Mouse (Mus musculus) stomach, embryonic 14.5 days (tissue): ENCODE data around the gene Calhm1. TPM values are rescaled to one million over a fixed set of nuclear protein-coding genes. Genes with fewer than 3 reads are reported as not detected.

Experiments used
- ATAC-seq: fragments of 200-750 bp; cut with Nextera tagmentation; 2 replicates; pipeline ENCODE4 v1.8.0; 2017; ENCODE audit warnings: low read depth, moderate TSS enrichment; ENCODE audit not compliant: insufficient number of reproducible peaks, insufficient read depth, low FRiP score
- H3K27ac ChIP-seq: fragments of 300-500 bp; sonication (generic); 2 replicates; pipeline ENCODE4 v1.5.1; 2014; ENCODE audit warnings: mild to moderate bottlenecking, low read length, moderate library complexity, mixed read lengths
- H3K27me3 ChIP-seq: fragments of 300-500 bp; sonication (generic); 2 replicates; pipeline ENCODE4 v1.6.1; 2014; ENCODE audit warnings: low read length, control low read depth, mixed read lengths; ENCODE audit not compliant: control insufficient read depth, insufficient read depth
- H3K36me3 ChIP-seq: fragments of 300-500 bp; sonication (generic); 2 replicates; pipeline ENCODE4 v1.6.1; 2014; ENCODE audit warnings: mild to moderate bottlenecking, control low read depth, low read length, moderate library complexity, mixed read lengths; ENCODE audit not compliant: control insufficient read depth, insufficient read depth
- H3K4me1 ChIP-seq: fragments of 300-500 bp; sonication (generic); 2 replicates; pipeline ENCODE4 v1.6.1; 2014; ENCODE audit warnings: low read length, control low read depth, mixed read lengths; ENCODE audit not compliant: control insufficient read depth, insufficient read depth
- H3K4me2 ChIP-seq: fragments of 300-500 bp; sonication (generic); replicated peaks from 2 replicates; pipeline ENCODE4 v1.6.1; 2014; ENCODE audit warnings: low read depth, low read length, control low read depth
- H3K4me3 ChIP-seq: fragments of 300-500 bp; sonication (generic); 2 replicates; pipeline ENCODE4 v1.5.1; 2014; ENCODE audit warnings: low read depth, low read length, control low read depth
- H3K9ac ChIP-seq: fragments of 300-500 bp; sonication (generic); replicated peaks from 2 replicates; pipeline ENCODE4 v1.6.1; 2014; ENCODE audit warnings: low read depth, mild to moderate bottlenecking, control low read depth, low read length, moderate library complexity, mixed read lengths
- H3K9me3 ChIP-seq: fragments of 300-500 bp; sonication (generic); 2 replicates; pipeline ENCODE4 v1.6.1; 2016; ENCODE audit warnings: low read depth, low read length, control low read depth; ENCODE audit not compliant: control insufficient read depth
- WGBS: fragments of 180-500 bp; shearing (Covaris S2); extraction: QIAGEN DNeasy Blood & Tissue Kit; methylation state at CpG from one replicate; pipeline ENCODE4 v1.1.7; 2014; 5-methylcytosine and 5-hydroxymethylcytosine counted together
- polyA plus RNA-seq: library from polyadenylated mRNA; unstranded; fragments of >200 nt; fragmentation: Nextera tagmentation; extraction: Ambion mirVana; gene quantifications from 2 replicates; pipeline ENCODE4 v1.2.1, GENCODE M21; 2014

Calhm1 gene
- polyA plus RNA-seq, 1 experiment from 2014 or later: not detected

DNA sequence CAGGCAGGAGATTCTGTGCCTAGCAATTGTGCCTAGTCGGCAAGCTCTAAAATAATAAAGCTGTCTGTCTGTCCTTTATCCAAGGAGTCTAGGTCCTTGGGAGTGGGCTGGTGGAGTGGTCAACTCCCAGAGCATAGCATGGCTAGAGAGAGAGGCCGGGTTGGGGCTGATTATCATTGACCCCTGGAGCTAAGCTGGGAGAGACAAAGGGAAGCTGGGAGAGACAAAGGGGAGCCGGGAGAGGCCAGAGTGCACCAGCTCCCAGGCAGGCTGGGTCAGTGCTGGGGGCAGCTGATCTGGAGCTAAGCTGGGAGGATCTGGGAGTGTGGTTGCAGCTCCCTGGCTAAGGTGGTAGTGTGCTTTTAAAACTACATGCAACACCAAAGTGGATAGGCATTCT is 22.7 kb upstream of the Calhm1 start:
- ATAC-seq: no peak
- H3K27ac ChIP-seq: no peak overlapping the region
- 33% methylated on average over 3 of the region's 3 CpGs for WGBS

DNA sequence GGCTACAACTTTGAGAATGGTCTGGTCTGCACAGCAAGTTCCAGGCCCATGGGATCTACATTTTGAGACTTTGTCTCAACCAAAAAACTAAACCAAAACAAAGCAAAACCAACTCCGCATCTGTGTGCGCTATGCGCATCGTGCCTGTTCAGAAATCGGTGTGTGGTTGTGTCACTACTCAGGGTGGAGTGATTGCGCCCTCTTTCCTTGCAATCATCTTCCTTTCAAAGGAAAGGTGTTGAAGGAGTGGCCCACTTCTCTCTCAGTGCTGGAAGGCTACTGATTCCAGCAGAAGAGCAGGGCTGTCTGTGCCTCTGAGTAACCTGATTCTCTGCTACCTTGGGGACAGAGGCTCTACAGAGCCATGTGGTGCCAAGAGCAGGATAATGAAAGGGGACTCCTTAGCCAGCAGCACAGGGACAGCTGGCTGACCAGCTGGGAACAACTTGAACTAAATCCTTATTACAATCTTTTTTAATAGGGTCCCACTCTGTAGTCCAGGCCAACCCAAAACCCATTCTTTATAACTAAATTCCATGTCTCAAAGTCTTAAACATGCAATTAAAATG is 19.2 kb upstream of the Calhm1 start:
- ATAC-seq: no peak
- Histone ChIP-seq H3K4me1 (0 out of 2 replicates have a peak, but pooled peaks cover 3% of the 10 kb centered on the region), H3K36me3 (no peaks in the 10 kb centered on the region), H3K27me3 (no peaks in the 10 kb centered on the region), H3K9ac (no peak overlapping the region), H3K27ac (no peak overlapping the region), H3K4me3 (no peak overlapping the region), H3K9me3 (no peaks in the 10 kb centered on the region), H3K4me2 (no peak overlapping the region)
- WGBS: 92% methylated on average over 6 of the region's 6 CpGs

More for the DNA sequence above, 22.7 kb upstream of the Calhm1 start:
- Histone ChIP-seq H3K9ac (no peak overlapping the region), H3K36me3 (no peaks in the 10 kb centered on the region), H3K4me2 (no peak overlapping the region), H3K4me3 (no peak overlapping the region), H3K27me3 (no peaks in the 10 kb centered on the region), H3K4me1 (0 out of 2 replicates have a peak, but pooled peaks cover 3% of the 10 kb centered on the region), H3K9me3 (no peaks in the 10 kb centered on the region)

DNA sequence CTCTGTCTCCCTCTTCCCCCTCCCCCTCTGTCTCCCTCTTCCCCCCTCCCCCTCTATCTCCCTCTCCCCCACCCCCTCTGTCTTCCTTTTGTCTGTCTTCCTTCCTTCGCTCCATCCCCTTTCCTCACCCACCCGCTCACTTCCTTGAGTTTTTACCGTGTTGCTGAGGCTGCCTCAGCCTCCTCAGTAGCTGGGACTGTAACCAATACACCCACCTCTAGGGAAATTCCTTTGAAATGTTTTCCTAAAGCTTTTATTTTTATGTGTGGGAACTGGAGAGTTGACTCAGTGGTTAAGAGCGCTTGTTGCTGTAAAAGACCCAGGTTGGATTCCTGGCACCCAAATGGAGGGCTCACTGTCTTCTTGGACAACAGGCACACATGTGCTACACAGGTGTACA is 17.6 kb upstream of the Calhm1 start:
- Histone ChIP-seq H3K9ac (no peak overlapping the region), H3K27ac (no peak overlapping the region), H3K27me3 (no peaks in the 10 kb centered on the region), H3K36me3 (no peaks in the 10 kb centered on the region), H3K9me3 (no peaks in the 10 kb centered on the region), H3K4me1 (no peaks in the 10 kb centered on the region), H3K4me2 (no peak overlapping the region), H3K4me3 (no peak overlapping the region)
- WGBS: 65% methylated on average over 4 of the region's 4 CpGs
- ATAC-seq: no peak

DNA sequence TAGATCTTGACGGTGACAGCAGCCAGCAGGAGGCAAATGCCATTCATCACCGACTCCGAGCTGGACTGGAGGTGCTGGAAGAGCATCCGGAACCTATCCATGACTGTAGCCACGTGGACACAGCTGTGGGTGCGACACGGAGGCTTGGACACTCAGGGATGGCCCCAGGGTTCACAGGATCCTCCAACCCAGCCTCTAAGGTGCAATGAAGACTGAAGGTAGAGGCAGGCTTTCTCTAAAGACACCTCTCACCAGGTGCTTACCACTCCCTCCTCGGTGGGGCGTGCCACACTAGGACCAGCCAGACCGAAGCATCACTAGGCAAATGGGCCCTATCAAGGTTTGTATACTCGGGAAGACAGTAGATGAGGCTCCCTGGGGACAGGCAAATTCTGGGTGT is 13.6 kb upstream of the Calhm1 start, which contains the start of gene Calhm3:
Gene Calhm3, minus strand, starts transcription at position 101 of the 400 bp plus-strand sequence.
- ATAC-seq: no peak
- H3K9ac ChIP-seq: no peak within 1 kb of the TSS
- WGBS: 83% methylated on average over 11 of the region's 11 CpGs
- H3K27ac ChIP-seq: no peak within 1 kb of the TSS
- no peaks in the 10 kb centered on the region for H3K9me3 ChIP-seq
- H3K4me2 ChIP-seq: no peak within 1 kb of the TSS
- H3K4me3 ChIP-seq: no peak within 1 kb of the TSS
- H3K36me3 ChIP-seq: no peaks in the 10 kb centered on the region
- H3K27me3 ChIP-seq: no peaks in the 10 kb centered on the region
- no peaks in the 10 kb centered on the region for H3K4me1 ChIP-seq

DNA sequence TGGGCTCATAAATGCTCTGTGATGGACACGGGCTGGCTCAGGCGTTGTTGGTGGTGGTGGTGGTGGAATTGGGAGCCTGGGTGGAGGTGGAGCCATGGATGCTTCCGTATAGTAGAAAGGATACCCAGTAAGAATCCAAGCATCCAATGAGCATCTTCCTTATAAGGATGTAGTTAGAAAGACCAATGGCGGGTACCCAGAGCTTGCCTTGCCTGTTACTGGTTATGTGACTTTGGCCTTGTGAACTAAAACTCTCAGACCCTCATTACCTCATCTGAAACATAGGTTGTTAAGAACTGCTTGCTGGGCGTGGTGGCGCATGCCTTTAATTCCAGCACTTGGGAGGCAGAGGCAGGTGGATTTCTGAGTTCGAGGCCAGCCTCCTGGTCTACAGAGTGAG is 9.7 kb upstream of the Calhm1 start:
- no peaks in the 10 kb centered on the region for H3K36me3 ChIP-seq
- H3K9me3 ChIP-seq: no peaks in the 10 kb centered on the region
- H3K27me3 ChIP-seq: no peaks in the 10 kb centered on the region
- H3K4me3 ChIP-seq: no peak overlapping the region
- H3K4me1 ChIP-seq: no peaks in the 10 kb centered on the region
- 91% methylated on average over 7 of the region's 7 CpGs for WGBS
- ATAC-seq: no peak
- no peak overlapping the region for H3K4me2 ChIP-seq
- H3K27ac ChIP-seq: no peak overlapping the region
- no peak overlapping the region for H3K9ac ChIP-seq

DNA sequence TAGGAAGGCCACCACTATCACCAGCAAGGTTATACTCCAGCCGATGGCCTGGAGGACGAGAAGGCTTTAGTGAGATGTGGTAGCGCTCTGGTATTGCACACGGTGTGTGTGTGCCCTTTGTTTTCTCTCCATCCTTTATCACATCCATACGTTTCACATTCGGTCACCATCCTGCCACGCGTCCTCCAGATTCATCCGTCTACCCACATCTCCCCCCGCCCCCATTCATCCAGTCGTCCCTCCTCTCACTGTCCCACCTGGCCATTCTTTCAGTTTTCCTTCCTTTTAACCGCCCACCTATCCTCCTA is 8.0 kb upstream of the Calhm1 start:
- Histone ChIP-seq H3K9me3 (no peaks in the 10 kb centered on the region), H3K4me2 (peak overlapping the region; percentile 46), H3K4me1 (no peaks in the 10 kb centered on the region), H3K36me3 (no peaks in the 10 kb centered on the region), H3K4me3 (0 out of 2 replicates have a peak overlapping the region, but pooled peaks have one; percentile 23), H3K27me3 (no peaks in the 10 kb centered on the region), H3K27ac (no peak overlapping the region), H3K9ac (no peak overlapping the region)
- WGBS: 66% methylated on average over 12 of the region's 12 CpGs
- ATAC-seq: no peak

DNA sequence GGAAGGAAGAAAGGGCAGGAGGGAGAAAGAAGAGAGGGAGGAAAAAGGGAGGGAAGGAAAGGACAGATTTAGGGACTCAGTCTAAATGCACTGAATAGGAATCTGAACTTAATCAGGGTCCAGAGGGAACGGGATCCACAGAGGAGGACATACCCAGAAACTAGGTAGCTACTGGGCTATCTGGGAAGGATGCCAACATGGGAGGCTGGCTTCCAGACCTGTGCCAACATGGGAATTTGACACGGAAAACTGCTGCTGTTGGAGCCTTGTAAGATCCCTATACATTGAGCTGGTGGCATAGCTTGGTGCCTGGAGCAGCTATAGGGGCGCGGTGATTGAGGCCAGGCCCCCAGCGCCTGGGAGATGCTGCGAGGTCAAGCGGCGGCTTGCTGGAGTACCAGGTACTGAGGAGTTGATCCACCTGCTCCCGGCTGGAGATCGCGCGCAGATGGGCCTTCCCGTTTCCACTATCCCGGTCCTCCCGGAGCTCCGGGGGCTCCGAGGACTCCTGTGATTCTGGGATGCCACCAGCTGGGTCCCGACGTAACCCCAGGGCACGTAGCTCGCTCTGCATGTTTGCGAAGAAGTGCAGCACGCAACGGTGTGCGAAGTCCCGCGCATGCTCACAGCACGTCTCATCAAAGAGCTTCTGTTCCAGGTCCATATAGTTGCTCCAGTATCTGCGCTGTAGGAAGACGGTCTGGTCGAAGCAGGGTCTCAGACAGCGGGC is 7.4 kb upstream of the Calhm1 start:
- Histone ChIP-seq H3K27ac (no peak overlapping the region), H3K4me1 (no peaks in the 10 kb centered on the region), H3K27me3 (no peaks in the 10 kb centered on the region), H3K4me2 (peak overlapping the region; percentile 46), H3K9ac (no peak overlapping the region), H3K36me3 (no peaks in the 10 kb centered on the region), H3K4me3 (0 out of 2 replicates have a peak overlapping the region, but pooled peaks have one; percentile 23), H3K9me3 (no peaks in the 10 kb centered on the region)
- no peak for ATAC-seq
- WGBS: 28% methylated on average over 32 of the region's 32 CpGs

DNA sequence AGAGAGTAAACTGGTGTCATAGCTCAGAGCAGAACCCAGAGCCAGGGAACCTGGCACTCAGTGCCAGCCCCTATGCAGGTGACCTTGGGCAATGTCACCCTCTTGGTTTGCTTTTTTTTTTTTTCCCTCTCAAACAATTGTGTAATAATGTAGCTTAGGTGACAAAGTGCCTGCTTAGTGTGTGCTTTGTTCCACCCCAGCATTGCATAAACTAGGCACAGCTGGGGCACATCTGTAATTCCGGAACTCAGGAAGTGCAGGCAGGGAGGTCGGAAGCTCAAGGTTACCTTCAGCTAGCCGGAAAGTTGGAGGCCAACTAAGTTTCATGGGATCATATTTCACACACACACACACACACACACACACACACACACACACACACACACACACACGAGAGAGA is 5.8 kb upstream of the Calhm1 start:
- 39% methylated on average over 4 of the region's 4 CpGs for WGBS

More for the DNA sequence above, 5.8 kb upstream of the Calhm1 start:
- Histone ChIP-seq H3K9ac (no peak overlapping the region), H3K27me3 (no peaks in the 10 kb centered on the region), H3K36me3 (no peaks in the 10 kb centered on the region), H3K27ac (no peak overlapping the region), H3K9me3 (no peaks in the 10 kb centered on the region), H3K4me3 (no peak overlapping the region), H3K4me1 (no peaks in the 10 kb centered on the region), H3K4me2 (no peak overlapping the region)
- no peak for ATAC-seq
